31 mouse cellular contexts compared by ENCODE assay signal in the genomic region with DNA sequence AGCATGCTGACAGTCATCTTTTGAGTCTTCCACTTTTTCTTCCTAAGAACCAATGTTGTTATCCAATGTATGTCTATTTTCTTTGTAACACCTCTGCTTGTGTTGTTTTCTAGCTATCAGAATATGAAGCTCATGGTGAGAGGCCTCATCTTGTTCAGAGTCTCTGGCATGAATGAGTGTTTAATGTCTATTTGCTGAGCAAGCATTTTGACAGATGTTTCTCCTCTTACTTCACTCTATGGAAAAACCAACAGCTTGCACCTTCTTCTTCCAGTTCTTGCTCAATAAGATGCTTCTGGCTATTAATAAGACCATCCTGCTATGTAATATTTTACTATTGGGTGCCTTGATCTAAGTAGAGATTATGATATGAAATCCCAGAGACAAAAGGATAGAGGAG.
"Had no signal": no experiment of that assay in that cellular context is flagged by ENCODE, and none has a peak within 500 bp of the region (broad histone marks: within the 10 kb centered on the region; RNA-seq: fewer than 3 reads in every experiment).

No protein-coding gene starts in this region.

- H3K27me3 ChIP-seq: limb, embryonic 12.5 days; limb, embryonic 13.5 days; limb, embryonic 15.5 days; liver, embryonic 12.5 days; liver, embryonic 13.5 days; liver, embryonic 15.5 days; lung, embryonic 15.5 days; megakaryocyte, embryonic 14.5 days; midbrain, embryonic 12.5 days; midbrain, embryonic 13.5 days; midbrain, embryonic 15.5 days; neural tube, embryonic 12.5 days had no signal

- DNase-seq: left cerebral cortex, postnatal 4 days; liver; liver, embryonic 13.5 days; liver, postnatal 0 days; lung, adult 18-20 months; lung, adult 2 months; lung, embryonic 14.5 days; lung, postnatal 10 days; lung, postnatal 14 days; lung, postnatal 36 days; lung, postnatal 4 days; midbrain, embryonic 14.5 days had no signal

- ATAC-seq: liver, embryonic 12.5 days; liver, postnatal 0 days; midbrain, embryonic 13.5 days; midbrain, embryonic 15.5 days; midbrain, embryonic 16.5 days had no signal

- H3K4me2 ChIP-seq: limb, embryonic 12.5 days; limb, embryonic 13.5 days; limb, embryonic 15.5 days; liver, embryonic 11.5 days; liver, embryonic 12.5 days; liver, embryonic 13.5 days; liver, embryonic 15.5 days; lung, embryonic 14.5 days; lung, embryonic 15.5 days; midbrain, embryonic 11.5 days; midbrain, embryonic 12.5 days; midbrain, embryonic 13.5 days; midbrain, embryonic 15.5 days; neural tube, embryonic 12.5 days had no signal

- H3K4me1 ChIP-seq: limb, embryonic 10.5 days; limb, embryonic 12.5 days; limb, embryonic 13.5 days; limb, embryonic 15.5 days; liver, embryonic 12.5 days; liver, embryonic 13.5 days; liver, embryonic 15.5 days; lung, embryonic 15.5 days; megakaryocyte, embryonic 14.5 days; midbrain, embryonic 12.5 days had no signal

- H3K4me3 ChIP-seq: limb, embryonic 10.5 days; limb, embryonic 12.5 days; limb, embryonic 13.5 days; limb, embryonic 15.5 days; liver, embryonic 12.5 days; liver, embryonic 13.5 days; liver, embryonic 15.5 days; lung, embryonic 15.5 days; megakaryocyte, embryonic 14.5 days; midbrain, embryonic 10.5 days; midbrain, embryonic 12.5 days; midbrain, embryonic 13.5 days; midbrain, embryonic 15.5 days; myocyte; neural tube, embryonic 12.5 days had no signal

- H3K36me3 ChIP-seq: limb, embryonic 10.5 days; limb, embryonic 12.5 days; limb, embryonic 13.5 days; limb, embryonic 15.5 days; liver, embryonic 12.5 days; liver, embryonic 13.5 days; liver, embryonic 15.5 days; lung, embryonic 15.5 days; midbrain, embryonic 10.5 days; midbrain, embryonic 12.5 days; midbrain, embryonic 13.5 days; midbrain, embryonic 15.5 days; neural tube, embryonic 12.5 days had no signal

- H3K9ac ChIP-seq: limb, embryonic 12.5 days; limb, embryonic 13.5 days; limb, embryonic 15.5 days; liver, embryonic 12.5 days; liver, embryonic 13.5 days; liver, embryonic 14.5 days; liver, embryonic 15.5 days; liver, postnatal 0 days; lung, embryonic 14.5 days; lung, embryonic 15.5 days; midbrain, embryonic 12.5 days; midbrain, embryonic 13.5 days; midbrain, embryonic 15.5 days; neural tube, embryonic 12.5 days had no signal

- H3K9me3 ChIP-seq: limb, embryonic 10.5 days; limb, embryonic 12.5 days; limb, embryonic 13.5 days; limb, embryonic 15.5 days; liver, embryonic 12.5 days; liver, embryonic 13.5 days; liver, embryonic 15.5 days; lung, embryonic 15.5 days; megakaryocyte, embryonic 14.5 days; midbrain, embryonic 10.5 days; midbrain, embryonic 12.5 days; midbrain, embryonic 13.5 days; midbrain, embryonic 15.5 days; neural tube, embryonic 12.5 days had no signal

- H3K27ac ChIP-seq: limb, embryonic 10.5 days; limb, embryonic 12.5 days; limb, embryonic 13.5 days; limb, embryonic 15.5 days; liver, embryonic 12.5 days; liver, embryonic 13.5 days; liver, embryonic 14.5 days; liver, embryonic 15.5 days; lung, embryonic 15.5 days; macrophage; midbrain, embryonic 10.5 days; midbrain, embryonic 12.5 days; midbrain, embryonic 13.5 days; midbrain, embryonic 15.5 days; neural tube, embryonic 12.5 days had no signal
